ENCODE assay signal across 12 mouse cellular contexts in the genomic region with DNA sequence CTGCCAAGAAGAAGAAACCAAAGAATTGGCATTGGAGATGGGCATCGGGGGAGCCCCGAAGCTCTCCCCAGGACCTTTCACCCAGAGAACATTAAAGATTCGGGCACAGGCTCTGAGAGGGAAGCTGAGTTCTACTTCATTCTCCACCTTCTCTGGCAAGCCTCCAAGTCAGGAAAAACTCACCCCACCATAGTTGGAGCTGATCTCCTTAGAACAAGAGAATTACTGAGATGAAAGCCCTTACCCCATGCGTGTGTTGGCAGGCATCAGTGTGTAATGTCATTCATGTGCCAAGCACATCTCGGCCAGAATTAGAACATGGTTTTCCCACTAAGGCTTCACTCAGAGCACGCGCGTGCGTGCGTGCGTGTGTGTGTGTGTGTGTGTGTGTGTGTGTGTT. TPM values are rescaled to one million over a fixed set of nuclear protein-coding genes. Genes with fewer than 3 reads are reported as not detected.
DNase-seq lines count a peak whose midpoint lies in the region; ATAC-seq lines count a peak whose summit lies in the region.
"Had no signal": no experiment of that assay in that cellular context is flagged by ENCODE, and none has a peak within 500 bp of the region (broad histone marks: within the 10 kb centered on the region; RNA-seq: fewer than 3 reads in every experiment).

No protein-coding gene starts in this region.

- H3K4me2 ChIP-seq in hindbrain, embryonic 14.5 days (replicated peaks), result no peak overlapping the region
- no peak overlapping the region for H3K4me2 ChIP-seq in hindbrain, embryonic 13.5 days
- H3K4me2 ChIP-seq in intestine, embryonic 15.5 days (replicated peaks), result no peak overlapping the region
- H3K4me2 ChIP-seq: liver, embryonic 12.5 days had no signal

- no peak overlapping the region for H3K27ac ChIP-seq in hindbrain, embryonic 14.5 days
- no peak overlapping the region for H3K27ac ChIP-seq in hindbrain, embryonic 13.5 days
- H3K27ac ChIP-seq in intestine, embryonic 15.5 days, result no peak overlapping the region
- H3K27ac ChIP-seq: liver, embryonic 12.5 days had no signal

- H3K9ac ChIP-seq in hindbrain, embryonic 14.5 days, result no peak overlapping the region
- no peak overlapping the region for H3K9ac ChIP-seq in hindbrain, embryonic 13.5 days
- no peak overlapping the region for H3K9ac ChIP-seq in intestine, embryonic 15.5 days
- H3K9ac ChIP-seq: liver, embryonic 12.5 days had no signal

- H3K4me3 ChIP-seq in hindbrain, embryonic 14.5 days (replicated peaks; ENCODE audit: low read length), result no peak overlapping the region
- H3K4me3 ChIP-seq in hindbrain, embryonic 13.5 days, result no peak overlapping the region
- no peak overlapping the region for H3K4me3 ChIP-seq in intestine, embryonic 15.5 days (replicated peaks)
- H3K4me3 ChIP-seq: liver, embryonic 12.5 days had no signal

- H3K27me3 ChIP-seq in hindbrain, embryonic 14.5 days (ENCODE audit: control insufficient read depth, insufficient read depth, low read length), result peaks cover 45% of the 10 kb centered on the region
- H3K27me3 ChIP-seq in hindbrain, embryonic 13.5 days, result peaks cover 62% of the 10 kb centered on the region
- H3K27me3 ChIP-seq in intestine, embryonic 15.5 days (replicated peaks), result peaks cover 39% of the 10 kb centered on the region
- H3K27me3 ChIP-seq: Patski had no signal

- peaks cover 13% of the 10 kb centered on the region; the same call in 1 of the 2 replicates for H3K4me1 ChIP-seq in hindbrain, embryonic 14.5 days (replicated peaks; ENCODE audit: control insufficient read depth, insufficient read depth, low read length)
- H3K4me1 ChIP-seq in hindbrain, embryonic 13.5 days (replicated peaks), result peaks cover 34% of the 10 kb centered on the region
- peaks cover 16% of the 10 kb centered on the region for H3K4me1 ChIP-seq in intestine, embryonic 15.5 days (replicated peaks)

- peak; percentile 36; the same call in 1 of the 2 replicates for ATAC-seq in hindbrain, embryonic 14.5 days (ENCODE audit: low FRiP score)
- ATAC-seq in hindbrain, embryonic 13.5 days (ENCODE audit: low FRiP score), result no peak
- no peak for ATAC-seq in intestine, embryonic 15.5 days
- ATAC-seq: liver, embryonic 12.5 days; Patski had no signal

- 70% methylated on average over 11 of the region's 11 CpGs for WGBS in hindbrain, embryonic 14.5 days
- WGBS in hindbrain, embryonic 13.5 days, result 85% methylated on average over 11 of the region's 11 CpGs
- WGBS in intestine, embryonic 15.5 days, result 85% methylated on average over 11 of the region's 11 CpGs

- H3K36me3 ChIP-seq in hindbrain, embryonic 14.5 days (replicated peaks; ENCODE audit: control insufficient read depth, insufficient read depth), result no peaks in the 10 kb centered on the region
- peaks cover 3% of the 10 kb centered on the region for H3K36me3 ChIP-seq in hindbrain, embryonic 13.5 days
- no peaks in the 10 kb centered on the region for H3K36me3 ChIP-seq in intestine, embryonic 15.5 days
- H3K36me3 ChIP-seq: liver, embryonic 12.5 days had no signal

- no peaks in the 10 kb centered on the region for H3K9me3 ChIP-seq in hindbrain, embryonic 14.5 days (ENCODE audit: control insufficient read depth, low read length)
- H3K9me3 ChIP-seq in hindbrain, embryonic 13.5 days, result no peaks in the 10 kb centered on the region
- no peaks in the 10 kb centered on the region for H3K9me3 ChIP-seq in intestine, embryonic 15.5 days
- H3K9me3 ChIP-seq: liver, embryonic 12.5 days had no signal

- DNase-seq in cerebellum, postnatal 14 days, result peak; percentile 52 to 66
- no peak for DNase-seq in cerebellum, adult 11 months
- peak; percentile 52 for DNase-seq in hindbrain, embryonic 14.5 days (ENCODE audit: low spot score)
- DNase-seq in right cerebral cortex, postnatal 25 days, result peak; percentile 29
- DNase-seq in right cerebral cortex, postnatal 36 days (ENCODE audit: low spot score in 2 of 2), result no peak
- DNase-seq in gastrocnemius, postnatal 10 days, result no peak
- DNase-seq: kidney, postnatal 10 days had no signal

RNA-seq across cellular contexts. Expression of gene AI464131, which starts 7.0 kb away (rescaled TPM):
- polyA plus RNA-seq in hindbrain, embryonic 14.5 days (2014; fragmentation: Nextera tagmentation; extraction: Ambion mirVana), result 10.3 and 12.4 TPM in 2 replicates
- polyA plus RNA-seq in hindbrain, embryonic 13.5 days (2015; fragmentation: Nextera tagmentation; extraction: Ambion mirVana), result 7.0 TPM in 2 replicates
- 8.1 and 9.4 TPM in 2 replicates for polyA plus RNA-seq in intestine, embryonic 15.5 days (2015; fragmentation: Nextera tagmentation; extraction: Ambion mirVana)
- 10 to 100 TPM; 75.2 to 77.4 TPM for total RNA-seq in gastrocnemius, postnatal 10 days (2021)
- total RNA-seq: monocyte, adult 5-6 weeks had no signal

RNA-seq across cellular contexts. Expression of gene 1110017D15Rik, which starts 21.3 kb away (rescaled TPM):
- polyA plus RNA-seq in hindbrain, embryonic 14.5 days (2014; fragmentation: Nextera tagmentation; extraction: Ambion mirVana), result 19.5 and 24.2 TPM in 2 replicates
- polyA plus RNA-seq in hindbrain, embryonic 13.5 days (2015; fragmentation: Nextera tagmentation; extraction: Ambion mirVana), result 9.8 and 17.9 TPM in 2 replicates
- 0.28 and 0.55 TPM in 2 replicates for polyA plus RNA-seq in intestine, embryonic 15.5 days (2015; fragmentation: Nextera tagmentation; extraction: Ambion mirVana)
- total RNA-seq in gastrocnemius, postnatal 10 days (2021), result under 1 TPM in 1 of 2 experiments, not detected in 1; 0.36 TPM
- polyA plus RNA-seq: liver, embryonic 12.5 days had no signal

RNA-seq across cellular contexts. Expression of gene Nudt2, which starts 30.9 kb away (rescaled TPM):
- 72.5 and 82.6 TPM in 2 replicates for polyA plus RNA-seq in hindbrain, embryonic 14.5 days (2014; fragmentation: Nextera tagmentation; extraction: Ambion mirVana)
- polyA plus RNA-seq in hindbrain, embryonic 13.5 days (2015; fragmentation: Nextera tagmentation; extraction: Ambion mirVana), result 58.0 and 60.4 TPM in 2 replicates
- 61.4 and 62.3 TPM in 2 replicates for polyA plus RNA-seq in intestine, embryonic 15.5 days (2015; fragmentation: Nextera tagmentation; extraction: Ambion mirVana)
- 10 to 100 TPM; 25.8 to 26.3 TPM for total RNA-seq in gastrocnemius, postnatal 10 days (2021)

RNA-seq across cellular contexts. Expression of gene Kif24, which starts 31.2 kb away (rescaled TPM):
- 2.3 and 3.4 TPM in 2 replicates for polyA plus RNA-seq in hindbrain, embryonic 14.5 days (2014; fragmentation: Nextera tagmentation; extraction: Ambion mirVana)
- 4.6 and 5.1 TPM in 2 replicates for polyA plus RNA-seq in hindbrain, embryonic 13.5 days (2015; fragmentation: Nextera tagmentation; extraction: Ambion mirVana)
- 5.2 and 6.8 TPM in 2 replicates for polyA plus RNA-seq in intestine, embryonic 15.5 days (2015; fragmentation: Nextera tagmentation; extraction: Ambion mirVana)
- total RNA-seq in gastrocnemius, postnatal 10 days (2021), result 1 to 10 TPM; 1.6 to 3.3 TPM

Comparison
In these comparisons a context has a peak if more than half of its experiments do, and no peak if none do; other contexts are left out.
1. DNase-seq: peak in cerebellum, postnatal 14 days (2 of 2), hindbrain, embryonic 14.5 days (single experiment) and right cerebral cortex, postnatal 25 days (single experiment); none in cerebellum, adult 11 months (single experiment), right cerebral cortex, postnatal 36 days (0 of 2) and gastrocnemius, postnatal 10 days (single experiment).